Mouse (Mus musculus) adrenal gland, adult (tissue): ENCODE measurements around the gene Crhr2.

Experiments
- DNase-seq, 2 experiments: peaks; one replicate each; pipeline ENCODE4 v3.0.0; 2022 to 2023; ENCODE audit warnings: low spot score in 1 of 2; ENCODE audit not compliant: inconsistent age in 2 of 2

Gene Crhr2

DNA sequence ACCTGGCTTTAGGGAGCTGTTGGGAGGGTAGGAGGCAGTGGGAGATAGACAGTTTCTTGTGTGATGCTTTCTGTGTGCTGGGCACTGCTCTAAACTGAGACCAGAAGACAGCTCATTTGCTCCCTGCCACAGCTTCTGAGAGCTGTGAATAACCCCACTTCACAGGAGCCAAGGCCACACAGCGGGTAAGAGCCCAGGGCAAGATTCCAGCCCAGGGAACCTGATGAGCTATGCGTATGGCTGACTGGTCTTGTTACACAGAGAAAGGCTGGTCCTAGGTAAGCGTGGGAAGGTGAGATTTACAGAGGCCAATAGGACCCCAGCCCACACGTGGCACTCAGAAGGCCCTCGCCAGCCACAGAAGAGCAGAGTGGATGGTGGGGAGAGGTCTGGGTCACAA is 6.2 kb downstream of the Crhr2 start:
- DNase-seq: no peak

DNA sequence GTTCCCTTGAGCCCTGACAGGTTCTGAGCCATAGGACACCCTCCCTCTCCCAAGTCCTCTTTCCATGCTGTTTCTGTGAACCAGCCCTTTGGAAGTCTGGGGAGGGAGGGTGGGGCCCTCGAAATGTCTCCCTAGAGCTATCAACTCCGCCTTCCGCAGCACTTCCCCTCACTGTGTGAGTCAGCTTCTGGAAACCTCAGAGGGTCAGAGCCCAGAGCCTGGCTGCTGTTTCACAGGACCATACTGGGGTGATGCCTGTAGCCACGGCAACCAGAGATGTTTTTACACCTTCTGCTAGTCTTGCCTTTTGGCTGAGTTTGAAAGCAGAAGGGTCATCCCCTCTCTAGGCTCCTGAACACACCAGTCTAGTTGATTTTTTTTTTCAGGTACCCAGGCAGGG is 9.8 kb downstream of the Crhr2 start:
- DNase-seq: no peak

DNA sequence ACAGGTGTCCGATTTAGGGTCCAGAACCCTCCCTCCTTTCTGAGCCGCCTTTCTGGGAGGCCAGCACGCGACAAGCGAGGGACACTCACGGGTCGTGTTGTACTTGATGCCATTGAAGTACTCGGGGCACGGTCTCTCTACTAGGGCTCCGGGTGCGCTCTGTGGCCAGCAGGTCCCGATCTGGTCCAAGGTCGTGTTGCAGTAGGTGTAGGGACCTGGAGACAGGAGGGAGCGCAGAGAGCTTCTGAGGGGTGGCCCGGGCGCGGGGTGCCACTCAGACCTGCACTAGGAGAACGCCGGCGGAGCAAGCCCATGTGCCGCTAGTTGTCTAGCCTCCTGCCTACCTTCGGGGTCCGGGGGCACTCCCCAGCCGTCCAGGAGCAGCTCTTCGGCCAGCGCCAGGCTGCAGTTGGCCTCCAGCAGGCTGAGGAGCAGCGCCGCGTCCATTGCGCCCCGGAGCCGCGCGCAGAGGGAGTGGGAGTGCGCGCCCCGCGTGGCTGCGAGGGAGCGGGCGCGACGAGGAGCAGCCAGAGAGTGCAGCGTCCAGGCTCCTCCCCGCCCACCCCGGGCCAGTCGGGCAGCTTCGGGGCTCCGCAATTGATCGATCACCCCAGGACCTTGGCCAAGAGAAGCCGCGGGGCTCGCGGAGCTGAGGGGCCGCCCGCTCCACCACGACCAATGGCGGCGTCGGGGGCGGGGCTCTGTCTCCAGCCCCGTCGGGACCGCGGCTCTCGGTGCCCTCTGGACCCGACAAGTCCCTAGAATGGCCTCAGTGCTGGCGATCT is 15.3 kb downstream of the Crhr2 start:
- peak in 1 of 2 experiments; percentile 55 for DNase-seq

DNA sequence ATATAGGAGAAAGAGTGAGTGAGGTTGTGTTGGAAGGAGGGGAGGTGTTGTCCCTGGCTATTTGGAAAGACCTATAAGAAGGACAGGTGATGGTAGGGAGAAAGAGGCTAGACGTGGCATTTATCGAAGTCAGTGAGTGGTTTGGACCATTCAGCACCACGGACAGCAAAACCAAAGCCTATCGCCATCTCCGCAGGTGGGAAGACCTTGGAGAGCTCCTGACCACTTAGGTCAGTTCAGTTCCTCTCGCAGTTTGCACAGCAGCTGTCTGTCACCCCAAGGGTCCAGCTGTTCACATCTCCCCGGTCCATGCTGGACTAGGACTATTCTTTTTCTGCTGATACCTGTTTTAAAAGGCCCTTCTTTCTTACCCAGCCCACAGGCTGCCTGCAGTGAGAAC is 24.5 kb downstream of the Crhr2 start:
- peak; percentile 33 to 64 for DNase-seq

DNA sequence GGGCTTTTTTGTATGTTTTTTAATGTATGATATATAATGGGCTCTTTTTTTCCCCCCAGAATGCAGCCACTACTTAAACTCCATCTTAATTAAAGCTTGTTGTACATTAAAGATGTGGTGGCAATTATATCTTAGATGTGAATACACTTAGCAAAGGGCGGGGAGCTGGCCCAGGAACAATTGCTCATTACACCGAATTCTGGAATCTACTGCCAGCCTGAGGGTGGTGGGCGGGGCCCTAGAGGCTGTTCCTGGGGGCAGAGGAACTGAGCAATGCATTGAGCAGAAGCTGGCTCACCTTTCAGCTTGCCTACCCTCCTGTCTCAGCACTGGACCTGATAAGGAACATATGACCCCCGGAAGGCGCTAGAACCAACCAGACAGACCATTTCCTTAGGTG is 34.2 kb downstream of the Crhr2 start:
- DNase-seq: no peak

- peak; percentile 75 to 91 for DNase-seq
Measured at GRCm38 (mm10) chr6:55098030-55098429, 34.8 kb downstream of the Crhr2 start.

- no peak for DNase-seq
Measured at GRCm38 (mm10) chr6:55093431-55094146, 39.2 kb downstream of the Crhr2 start.

GRCm38 (mm10) chr6:55091396-55091795 is 41.4 kb downstream of the Crhr2 start:
- no peak for DNase-seq

DNA sequence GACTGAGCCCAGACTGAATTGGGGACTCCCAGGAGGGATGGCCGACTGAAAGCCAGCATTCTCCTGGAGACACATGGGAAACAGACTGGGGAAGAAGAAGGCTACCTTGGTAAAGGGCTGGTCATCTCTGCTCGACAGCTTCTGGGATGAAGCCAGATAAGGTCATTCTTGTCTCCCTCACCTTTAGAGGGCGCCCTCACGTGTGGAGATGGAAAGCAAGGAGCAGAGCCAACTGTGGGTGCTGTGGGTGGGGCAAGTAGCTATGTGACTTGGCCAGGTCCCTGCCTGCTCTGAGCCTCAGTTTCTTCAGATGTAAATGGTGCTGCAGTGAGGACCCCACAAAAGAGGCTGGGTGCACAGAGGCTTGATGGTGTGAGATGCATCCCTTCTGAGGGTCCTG is 42.2 kb downstream of the Crhr2 start:
- DNase-seq: peak in 1 of 2 experiments; percentile 37

DNA sequence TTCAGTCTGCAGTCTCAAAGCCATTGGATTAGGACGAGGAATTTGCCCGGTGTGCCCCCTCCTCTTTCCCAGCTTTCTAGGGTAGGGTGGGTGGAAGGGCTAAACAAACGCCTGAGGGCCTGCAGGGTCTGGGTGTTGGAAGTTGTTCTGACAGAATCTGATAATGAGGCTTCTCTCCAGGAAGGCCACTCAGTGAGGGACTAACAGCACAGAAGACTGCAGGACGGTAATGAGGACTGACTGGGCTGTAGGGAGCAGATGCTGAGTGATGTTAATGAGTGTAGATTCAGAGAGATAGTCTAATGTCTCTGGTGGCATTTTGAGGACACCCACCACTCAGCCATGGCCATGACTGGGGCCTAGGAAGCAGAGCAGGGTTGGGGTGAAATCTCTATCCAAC is 45.5 kb downstream of the Crhr2 start:
- DNase-seq: no peak

DNA sequence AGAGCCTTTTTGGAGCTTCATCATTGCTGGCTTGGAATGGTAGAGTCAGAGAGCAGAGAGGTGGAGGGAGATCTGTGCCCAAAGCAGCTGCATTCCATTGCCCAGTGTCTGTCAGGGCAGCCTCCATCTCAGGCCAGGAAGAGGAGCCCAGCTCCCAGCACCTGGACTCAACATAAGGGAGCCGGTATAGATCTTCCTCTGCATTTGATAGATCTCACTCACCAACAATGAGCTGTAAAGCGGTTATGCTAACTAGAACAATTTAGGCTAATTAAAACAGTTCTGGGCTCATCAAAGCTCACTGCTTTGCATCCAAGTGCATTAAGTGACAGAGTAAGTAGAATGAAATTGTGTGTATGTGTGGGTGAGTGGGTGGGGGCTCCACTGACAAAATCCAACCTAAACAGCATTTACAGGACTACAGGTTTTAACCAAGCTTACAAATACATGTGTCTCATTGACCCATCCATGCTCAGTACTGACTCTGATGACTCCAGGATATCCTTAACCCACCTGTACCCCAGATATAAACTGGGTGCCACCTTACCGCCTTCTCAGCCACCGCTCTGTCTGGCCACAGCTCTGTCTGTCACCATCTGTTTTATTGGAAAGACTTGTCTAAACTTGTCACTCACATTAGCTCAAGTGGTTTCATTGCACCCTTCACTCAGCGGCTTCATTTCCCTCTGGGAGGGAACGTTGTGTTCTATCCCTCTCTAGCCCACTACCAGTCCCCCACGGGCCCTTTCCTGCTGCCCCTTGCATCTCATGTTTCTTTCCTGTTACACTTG is 50.4 kb downstream of the Crhr2 start:
- DNase-seq: no peak

DNA sequence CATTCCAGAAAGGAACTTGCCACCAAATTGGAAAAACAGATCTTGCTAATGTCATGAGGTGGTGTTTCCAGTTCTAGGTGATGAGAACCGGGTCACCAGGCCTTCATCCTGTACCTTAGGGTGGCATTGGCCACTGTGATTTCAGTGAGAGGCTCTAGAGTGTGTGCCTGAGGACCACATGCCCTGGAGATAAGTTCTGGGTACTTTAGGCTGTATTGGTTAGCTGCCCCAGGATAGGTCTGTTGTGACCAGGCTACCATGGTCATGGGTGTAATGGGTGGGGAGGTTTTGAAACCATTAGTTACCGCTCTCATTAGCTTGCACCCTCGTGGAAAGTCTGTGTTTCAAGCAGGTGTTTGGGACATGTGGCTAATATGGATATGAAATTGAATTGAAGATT is 51.4 kb downstream of the Crhr2 start:
- DNase-seq: no peak

DNA sequence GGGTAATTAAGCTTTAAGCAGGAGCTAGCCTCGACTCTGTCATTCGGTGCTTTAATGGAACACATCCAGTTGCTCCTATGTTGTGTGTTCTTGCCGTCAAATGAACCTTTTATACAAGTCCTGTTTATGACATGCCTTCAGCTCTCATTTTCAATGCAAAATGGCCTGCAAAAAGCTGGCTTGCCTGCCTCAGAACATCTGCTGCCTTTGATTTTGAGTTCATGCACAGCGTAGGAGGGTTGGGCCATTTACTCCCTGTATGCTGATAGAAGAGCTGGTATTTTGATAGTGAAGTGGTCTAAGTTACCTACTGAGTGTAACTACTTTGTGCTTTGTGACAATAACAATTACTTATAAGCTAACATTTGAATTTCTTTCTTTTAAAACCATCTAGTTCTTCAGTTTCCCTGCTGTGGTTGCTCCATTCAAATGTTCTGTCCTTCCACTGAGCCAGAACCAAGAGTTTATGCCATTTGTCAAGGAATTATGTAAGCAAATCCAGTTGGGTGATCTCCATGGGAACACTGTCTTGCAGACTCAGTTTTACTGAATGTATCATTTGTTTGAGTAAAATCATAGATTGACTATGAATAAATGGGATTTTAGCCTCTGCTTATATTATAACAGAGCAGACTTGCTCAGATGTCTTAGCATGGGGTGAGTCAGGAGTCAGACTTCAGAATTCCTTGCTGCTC is 56.1 kb downstream of the Crhr2 start:
- no peak for DNase-seq

DNA sequence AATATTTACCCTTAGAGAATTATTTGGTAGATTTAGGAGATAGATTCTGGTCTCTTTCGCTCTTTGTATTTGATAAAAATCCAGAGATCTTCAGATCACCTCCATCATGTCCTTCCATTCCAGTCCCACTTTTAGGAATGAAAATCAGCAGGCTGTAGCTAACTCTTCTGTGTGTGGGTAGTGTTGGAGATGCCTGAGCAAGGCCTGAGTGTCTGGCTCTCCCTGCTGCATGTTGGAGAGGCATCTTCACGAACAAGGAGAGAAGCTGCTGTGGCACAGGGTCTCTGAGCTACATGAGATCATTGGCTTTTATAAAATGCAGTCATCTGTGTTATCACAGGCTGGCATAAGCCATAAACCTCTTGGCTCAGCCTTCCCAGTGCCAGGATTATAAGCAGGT is 66.9 kb downstream of the Crhr2 start:
- DNase-seq: no peak

DNA sequence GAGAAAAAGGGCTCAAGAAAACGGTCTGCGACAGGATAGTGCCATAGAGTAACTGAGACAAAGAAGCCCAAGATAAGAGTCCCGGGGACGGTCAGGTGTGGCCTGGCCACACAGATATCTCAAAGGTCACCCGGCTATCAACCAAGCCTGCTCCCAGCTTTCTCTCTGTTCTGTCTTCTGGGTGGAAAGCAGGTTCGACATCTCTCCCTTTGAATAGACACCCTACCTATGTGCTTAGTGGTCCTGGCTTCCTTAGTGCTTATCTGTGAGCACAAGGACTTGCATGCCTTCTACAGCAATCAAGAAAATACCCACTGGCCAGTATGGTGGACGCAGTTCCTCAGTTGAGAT is 68.4 kb downstream of the Crhr2 start:
- no peak for DNase-seq

DNA sequence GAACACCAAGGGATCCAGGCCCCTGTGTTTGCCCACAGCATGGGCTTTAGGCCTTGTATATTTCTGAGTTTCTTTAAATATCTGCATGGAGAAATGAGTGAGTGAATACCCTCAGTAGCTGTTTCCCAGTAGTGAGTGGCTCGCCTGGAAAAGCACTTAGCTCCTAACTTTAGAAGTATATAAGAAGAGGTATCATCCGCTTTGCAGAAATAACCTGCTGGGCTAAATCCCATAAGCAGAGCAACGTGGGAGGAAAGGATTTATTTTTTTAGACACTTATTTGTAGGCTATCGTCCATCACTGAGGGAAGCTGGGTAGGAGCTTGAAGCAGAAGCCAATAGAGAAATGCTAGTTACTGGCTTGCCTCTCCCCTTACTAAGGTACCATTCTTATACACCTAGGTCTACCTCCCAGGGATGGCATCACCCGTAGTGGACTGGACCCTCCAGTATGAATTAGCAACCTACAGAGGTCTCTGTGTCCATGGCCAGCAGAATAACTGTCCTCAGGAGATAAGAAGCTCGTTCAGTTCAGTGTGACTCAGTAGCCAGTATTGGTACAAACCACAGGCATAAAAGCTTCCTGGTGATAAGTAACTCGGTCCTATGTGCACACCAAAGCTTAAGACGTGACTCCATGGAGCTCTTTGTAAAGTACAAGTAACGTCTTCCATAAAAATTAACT is 68.9 kb downstream of the Crhr2 start:
- DNase-seq: no peak

- DNase-seq: no peak
Measured at GRCm38 (mm10) chr6:55062200-55062599, 70.6 kb downstream of the Crhr2 start.

GRCm38 (mm10) chr6:55061328-55061727 is 71.5 kb downstream of the Crhr2 start:
- DNase-seq: no peak

DNA sequence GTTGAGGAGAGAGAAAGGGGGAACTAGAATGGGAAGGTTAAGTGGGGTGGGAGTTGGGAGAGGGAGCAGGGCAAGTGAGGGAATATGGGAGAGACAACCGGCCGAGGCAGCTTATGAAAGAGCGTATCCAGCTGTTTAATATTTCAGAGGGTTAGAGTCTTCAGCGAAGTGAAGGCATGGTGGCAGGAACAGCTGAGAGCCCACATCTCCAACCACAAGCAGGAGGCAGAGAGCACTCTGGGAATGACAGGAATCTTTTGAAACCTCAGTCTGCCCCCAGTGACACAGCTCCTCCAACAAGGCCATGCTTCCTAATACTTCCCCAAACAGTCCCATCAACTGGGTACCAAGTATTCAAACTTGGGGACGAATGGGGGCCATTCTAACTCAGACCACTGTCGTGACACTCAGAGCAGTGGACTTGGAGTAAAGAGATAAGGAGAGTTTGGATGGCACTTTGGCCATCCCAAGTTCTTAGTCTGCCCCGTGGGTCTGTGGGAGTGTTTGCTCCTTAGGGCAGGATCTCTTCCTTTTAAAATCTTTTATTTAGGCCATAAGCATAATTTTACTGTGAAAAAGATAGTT is 72.5 kb downstream of the Crhr2 start:
- DNase-seq: no peak

- DNase-seq: no peak
Measured at GRCm38 (mm10) chr6:55057427-55057826, 75.4 kb downstream of the Crhr2 start.
